Mouse (Mus musculus) erythroblast, embryonic 14.5 days (primary cell): ENCODE results near the gene Tymp.

Experiments
- GATA1 ChIP-seq: IDR thresholded peaks from 2 replicates; pipeline ENCODE4 v1.6.1; 2012; ENCODE audit warnings: low read length, inconsistent platforms, mixed read lengths
- TAL1 ChIP-seq: IDR thresholded peaks from 3 replicates; pipeline ENCODE4 v1.6.1; 2012; ENCODE audit warnings: low read length, inconsistent platforms, mixed read lengths

GRCm38 (mm10) chr15:89372068-89372467 lies 4.8 kb downstream of the Tymp start:
- TF ChIP-seq GATA1 = no peak
- no peak for TF ChIP-seq TAL1
